Mouse (Mus musculus) kidney, embryonic 15.5 days (tissue): ENCODE data around the gene Gpr89. TPM values are rescaled to one million over a fixed set of nuclear protein-coding genes. Genes with fewer than 3 reads are reported as not detected.

ENCODE experiments used
- ATAC-seq: fragments of 200-750 bp; cut with Nextera tagmentation; replicated peaks from 2 replicates; pipeline ENCODE4 v1.8.0; 2017; ENCODE audit warnings: moderate TSS enrichment; ENCODE audit not compliant: low FRiP score
- H3K27ac ChIP-seq: fragments of 300-500 bp; sonication (generic); 2 replicates; pipeline ENCODE4 v1.5.1; 2015; ENCODE audit warnings: mild to moderate bottlenecking, inconsistent platforms
- H3K27me3 ChIP-seq: fragments of 300-500 bp; sonication (generic); 2 replicates; pipeline ENCODE4 v1.6.1; 2015; ENCODE audit warnings: inconsistent platforms
- H3K36me3 ChIP-seq: fragments of 300-500 bp; sonication (generic); 2 replicates; pipeline ENCODE4 v1.6.1; 2015; ENCODE audit warnings: inconsistent platforms
- H3K4me1 ChIP-seq: fragments of 300-500 bp; sonication (generic); 2 replicates; pipeline ENCODE4 v1.6.1; 2015; ENCODE audit warnings: inconsistent platforms
- H3K4me2 ChIP-seq: fragments of 300-500 bp; sonication (generic); 2 replicates; pipeline ENCODE4 v1.6.1; 2015; ENCODE audit warnings: moderate library complexity, mild to moderate bottlenecking, inconsistent platforms
- H3K4me3 ChIP-seq: fragments of 300-500 bp; sonication (generic); replicated peaks from 2 replicates; pipeline ENCODE4 v1.5.1; 2015; ENCODE audit warnings: mild to moderate bottlenecking, inconsistent platforms
- H3K9ac ChIP-seq: fragments of 300-500 bp; sonication (generic); 2 replicates; pipeline ENCODE4 v1.6.1; 2015; ENCODE audit warnings: mild to moderate bottlenecking, inconsistent platforms
- H3K9me3 ChIP-seq: fragments of 300-500 bp; sonication (generic); replicated peaks from 2 replicates; pipeline ENCODE4 v1.6.1; 2016; ENCODE audit warnings: inconsistent platforms
- WGBS: fragments of 180-500 bp; shearing (Covaris S2); methylation state at CpG from one replicate; pipeline ENCODE4 v1.1.7; 2015; ENCODE audit warnings: mixed read lengths; 5-methylcytosine and 5-hydroxymethylcytosine counted together
- polyA plus RNA-seq: library from polyadenylated mRNA; unstranded; fragments of >200 nt; fragmentation: Nextera tagmentation; extraction: Ambion mirVana; gene quantifications from 2 replicates; pipeline ENCODE4 v1.2.1, GENCODE M21; 2015

Gene Gpr89
- polyA plus RNA-seq, 1 experiment from 2014 or later = 44.0 TPM

DNA sequence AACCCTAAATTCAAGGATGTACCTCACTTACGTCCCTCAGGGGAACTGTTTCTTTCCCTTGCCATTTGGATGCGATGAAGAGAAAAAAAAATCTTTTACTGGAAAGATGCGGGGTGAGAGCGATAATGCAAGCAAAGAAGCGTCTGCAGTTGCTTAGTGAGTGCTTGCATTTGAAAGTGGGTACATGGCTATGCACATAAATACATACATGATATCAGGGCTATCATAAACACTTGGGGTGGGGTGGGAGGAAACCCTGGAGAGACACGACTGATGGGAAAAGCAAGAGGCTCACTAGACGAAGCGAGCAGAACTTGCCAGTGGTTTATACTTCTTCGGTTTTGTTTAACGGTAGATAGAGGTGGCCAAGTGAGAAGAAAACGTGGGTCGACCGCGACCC lies 753 bp downstream of the Gpr89 start, which contains the start of gene Gja5:
Gene Gja5 (plus strand): TSS at position 301 of the 400 bp plus-strand sequence.
- Histone ChIP-seq H3K4me2 (peak within 1 kb of the TSS; percentile 88), H3K4me1 (peaks cover 13% of the 10 kb centered on the region), H3K27ac (0 out of 2 replicates have a peak within 1 kb of the TSS, but pooled peaks have one; percentile 38), H3K9ac (peak within 1 kb of the TSS; percentile 83), H3K27me3 (peaks cover 18% of the 10 kb centered on the region), H3K9me3 (no peaks in the 10 kb centered on the region), H3K36me3 (no peaks in the 10 kb centered on the region), H3K4me3 (peak within 1 kb of the TSS; percentile 94)
- no peak for ATAC-seq
- 15% methylated on average over 14 of the region's 14 CpGs for WGBS

DNA sequence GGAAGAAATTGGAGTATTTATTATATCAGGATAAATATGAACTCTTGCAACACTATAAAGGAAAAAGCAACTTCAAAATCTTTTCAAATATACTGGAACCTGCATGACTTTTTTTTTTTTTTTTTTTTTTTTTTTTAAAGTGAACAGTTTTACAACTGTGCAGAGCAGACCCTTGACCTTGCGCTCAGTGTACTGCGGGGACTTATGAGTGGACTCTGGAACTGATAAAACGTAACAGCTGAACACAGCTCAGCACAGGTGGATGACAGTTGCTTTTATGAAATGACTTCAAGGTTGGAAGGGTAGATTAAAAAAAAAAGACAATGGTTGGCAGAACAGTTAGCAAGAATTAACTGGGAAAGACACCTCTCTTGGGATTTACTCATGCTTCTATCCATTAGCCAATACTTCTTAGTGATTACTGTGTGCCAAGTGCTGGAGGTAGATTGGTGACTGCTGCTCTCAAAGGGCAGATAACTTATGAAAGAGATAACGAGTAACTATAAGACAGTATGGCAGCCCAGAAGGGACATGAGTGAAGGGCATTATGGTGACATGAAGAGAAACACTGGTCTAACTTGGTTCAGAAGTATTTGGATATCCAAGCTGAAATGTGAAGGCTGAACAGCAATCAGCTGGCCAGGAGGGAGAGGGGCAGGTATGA lies 2.7 kb downstream of the Gpr89 start:
- H3K36me3 ChIP-seq = peaks cover 9% of the 10 kb centered on the region
- no peaks in the 10 kb centered on the region for H3K9me3 ChIP-seq
- no peak overlapping the region for H3K4me3 ChIP-seq
- H3K27me3 ChIP-seq = peaks cover 10% of the 10 kb centered on the region
- no peak overlapping the region for H3K27ac ChIP-seq
- no peak for ATAC-seq
- WGBS = 81% methylated on average over 4 of the region's 4 CpGs
- H3K4me2 ChIP-seq = no peak overlapping the region
- peaks cover 13% of the 10 kb centered on the region for H3K4me1 ChIP-seq
- H3K9ac ChIP-seq = no peak overlapping the region

DNA sequence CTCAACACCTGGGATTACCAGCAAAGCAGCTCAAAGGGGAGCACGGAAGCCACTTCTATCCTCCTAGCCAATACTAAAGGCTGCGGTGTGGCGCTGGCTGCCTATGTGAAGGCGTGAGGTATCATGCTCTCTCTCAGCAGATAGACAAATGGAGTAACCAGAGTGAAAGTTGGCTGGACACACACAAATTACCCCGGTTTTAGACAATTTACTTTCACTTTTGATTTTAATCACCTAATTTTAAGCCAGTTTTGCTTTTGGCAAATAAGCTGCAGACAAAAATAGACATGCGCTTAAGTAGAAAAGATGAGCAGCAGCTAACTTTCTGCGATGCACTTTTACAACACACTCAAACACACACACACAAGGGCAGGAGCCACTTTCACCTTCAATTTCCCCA lies 21.5 kb downstream of the Gpr89 start:
- no peak overlapping the region for H3K4me2 ChIP-seq
- no peaks in the 10 kb centered on the region for H3K27me3 ChIP-seq
- WGBS = 92% methylated on average over 7 of the region's 7 CpGs
- H3K4me1 ChIP-seq = no peaks in the 10 kb centered on the region
- no peaks in the 10 kb centered on the region for H3K9me3 ChIP-seq
- no peak overlapping the region for H3K9ac ChIP-seq
- H3K27ac ChIP-seq = no peak overlapping the region
- no peak for ATAC-seq
- H3K4me3 ChIP-seq = no peak overlapping the region
- peaks cover 59% of the 10 kb centered on the region for H3K36me3 ChIP-seq

DNA sequence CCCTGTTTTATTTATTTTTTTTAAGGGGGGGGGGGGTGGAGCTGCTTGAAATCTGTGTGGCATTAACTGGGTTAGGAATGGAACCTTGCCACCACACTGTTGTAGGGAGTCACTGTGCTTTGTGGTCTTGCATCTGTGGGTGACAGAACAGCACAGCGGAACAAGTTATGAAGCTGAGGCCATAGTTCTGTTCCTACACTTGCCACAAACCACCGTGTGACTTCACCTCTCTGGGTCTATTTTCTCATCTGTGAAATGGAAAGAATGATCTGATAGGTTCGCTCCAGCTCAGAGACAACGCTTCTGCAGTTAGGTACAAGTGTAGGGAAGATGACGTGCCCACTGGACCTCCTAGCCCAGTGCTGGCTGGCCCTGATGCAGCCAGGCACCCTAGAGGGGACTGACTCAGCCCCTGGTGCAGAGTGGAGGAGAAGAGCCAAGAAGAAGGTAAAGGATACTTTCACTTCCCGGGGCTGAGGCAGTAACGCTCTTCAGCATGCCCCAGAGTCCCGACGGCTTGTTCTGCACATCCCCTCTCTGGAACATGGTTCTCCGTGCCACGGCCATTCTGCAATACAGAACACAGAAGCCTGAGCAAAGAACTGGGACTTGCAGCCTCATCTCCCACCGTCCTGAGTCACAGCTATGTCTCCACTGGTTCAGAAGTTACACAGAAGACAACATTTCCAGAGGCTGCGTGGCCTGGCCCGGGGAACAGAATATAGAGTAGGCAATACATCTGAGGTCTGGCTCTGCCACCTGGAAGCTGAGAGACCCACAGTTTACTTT lies 22.9 kb downstream of the Gpr89 start:
- 92% methylated on average over 14 of the region's 14 CpGs for WGBS

DNA sequence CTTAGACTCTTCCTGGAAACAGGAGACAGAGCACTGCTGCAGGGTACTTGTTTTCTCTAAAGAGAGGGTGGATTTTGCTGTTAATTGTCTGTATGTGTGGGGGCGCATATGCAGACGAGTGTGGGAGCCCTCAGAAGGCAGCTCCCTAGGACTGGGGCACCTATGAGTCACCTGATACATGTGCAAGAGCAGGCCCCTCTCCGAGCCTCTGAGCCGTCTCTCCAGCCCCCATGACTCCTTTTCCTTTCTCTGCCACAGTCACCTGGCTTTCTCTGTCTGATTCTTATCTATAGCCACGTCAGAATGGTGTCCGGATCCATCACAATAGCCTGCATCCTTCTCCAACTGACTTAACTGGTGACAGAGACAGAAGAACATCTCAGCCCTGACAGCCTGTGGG lies 23.6 kb downstream of the Gpr89 start:
- H3K4me2 ChIP-seq = no peak overlapping the region
- H3K36me3 ChIP-seq = peaks cover 54% of the 10 kb centered on the region
- WGBS = 57% methylated on average over 6 of the region's 6 CpGs
- H3K27me3 ChIP-seq = no peaks in the 10 kb centered on the region
- no peak overlapping the region for H3K9ac ChIP-seq
- no peak overlapping the region for H3K4me3 ChIP-seq
- no peak overlapping the region for H3K27ac ChIP-seq
- H3K9me3 ChIP-seq = no peaks in the 10 kb centered on the region
- H3K4me1 ChIP-seq = no peaks in the 10 kb centered on the region
- ATAC-seq = no peak

More for the DNA sequence above, 22.9 kb downstream of the Gpr89 start:
- Histone ChIP-seq H3K27me3 (no peaks in the 10 kb centered on the region), H3K36me3 (peaks cover 56% of the 10 kb centered on the region), H3K9ac (no peak overlapping the region), H3K9me3 (no peaks in the 10 kb centered on the region), H3K4me1 (no peaks in the 10 kb centered on the region), H3K4me3 (no peak overlapping the region), H3K27ac (no peak overlapping the region), H3K4me2 (no peak overlapping the region)
- no peak for ATAC-seq

DNA sequence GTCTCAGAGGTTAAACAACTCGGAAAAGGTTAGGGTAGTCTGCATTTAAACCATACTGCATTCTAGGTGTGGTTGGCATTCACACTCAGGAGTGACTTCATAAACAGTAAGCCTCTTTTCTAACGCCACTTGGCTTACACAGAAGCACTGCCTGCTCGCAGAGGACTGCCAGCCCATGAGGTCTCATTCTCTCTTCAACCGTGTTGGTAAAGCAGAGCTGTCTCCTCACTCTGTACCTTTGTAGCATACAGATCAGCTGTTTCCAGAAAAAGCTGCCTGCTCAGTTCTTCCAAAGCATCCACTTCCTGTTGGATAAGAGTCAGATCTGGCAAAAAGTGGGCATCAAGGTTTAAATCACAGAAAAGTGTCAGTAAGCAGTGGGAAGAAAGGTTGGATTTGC lies 24.8 kb downstream of the Gpr89 start:
- Histone ChIP-seq H3K9ac (no peak overlapping the region), H3K36me3 (peaks cover 51% of the 10 kb centered on the region), H3K27ac (no peak overlapping the region), H3K4me3 (no peak overlapping the region), H3K27me3 (no peaks in the 10 kb centered on the region), H3K4me1 (no peaks in the 10 kb centered on the region), H3K4me2 (no peak overlapping the region), H3K9me3 (no peaks in the 10 kb centered on the region)
- WGBS = 84% methylated on average over 4 of the region's 4 CpGs
- no peak for ATAC-seq

DNA sequence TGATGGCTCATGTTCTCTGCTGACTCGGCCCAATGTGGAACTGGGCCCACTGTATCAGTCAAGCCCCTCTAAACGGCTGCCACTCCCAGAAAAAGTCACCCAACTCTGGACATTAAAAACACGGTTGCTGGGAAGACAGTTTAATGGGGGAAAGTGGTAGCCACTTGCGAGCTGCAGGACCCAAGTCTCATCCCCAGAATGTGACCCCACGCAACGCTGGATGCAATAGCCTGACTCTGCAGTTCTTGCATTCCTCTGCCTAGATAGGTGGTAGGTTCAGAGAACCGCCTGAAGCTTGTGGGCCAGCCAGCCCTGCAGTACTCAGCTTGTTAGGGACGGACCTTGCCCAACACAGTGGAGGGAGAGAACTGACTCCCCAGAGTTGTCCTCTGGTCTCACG lies 25.6 kb downstream of the Gpr89 start:
- no peaks in the 10 kb centered on the region for H3K27me3 ChIP-seq
- H3K9me3 ChIP-seq = no peaks in the 10 kb centered on the region
- 85% methylated on average over 9 of the region's 9 CpGs for WGBS
- no peaks in the 10 kb centered on the region for H3K4me1 ChIP-seq
- no peak overlapping the region for H3K9ac ChIP-seq
- no peak overlapping the region for H3K27ac ChIP-seq
- ATAC-seq = no peak
- H3K4me3 ChIP-seq = no peak overlapping the region
- peaks cover 56% of the 10 kb centered on the region for H3K36me3 ChIP-seq
- H3K4me2 ChIP-seq = no peak overlapping the region

DNA sequence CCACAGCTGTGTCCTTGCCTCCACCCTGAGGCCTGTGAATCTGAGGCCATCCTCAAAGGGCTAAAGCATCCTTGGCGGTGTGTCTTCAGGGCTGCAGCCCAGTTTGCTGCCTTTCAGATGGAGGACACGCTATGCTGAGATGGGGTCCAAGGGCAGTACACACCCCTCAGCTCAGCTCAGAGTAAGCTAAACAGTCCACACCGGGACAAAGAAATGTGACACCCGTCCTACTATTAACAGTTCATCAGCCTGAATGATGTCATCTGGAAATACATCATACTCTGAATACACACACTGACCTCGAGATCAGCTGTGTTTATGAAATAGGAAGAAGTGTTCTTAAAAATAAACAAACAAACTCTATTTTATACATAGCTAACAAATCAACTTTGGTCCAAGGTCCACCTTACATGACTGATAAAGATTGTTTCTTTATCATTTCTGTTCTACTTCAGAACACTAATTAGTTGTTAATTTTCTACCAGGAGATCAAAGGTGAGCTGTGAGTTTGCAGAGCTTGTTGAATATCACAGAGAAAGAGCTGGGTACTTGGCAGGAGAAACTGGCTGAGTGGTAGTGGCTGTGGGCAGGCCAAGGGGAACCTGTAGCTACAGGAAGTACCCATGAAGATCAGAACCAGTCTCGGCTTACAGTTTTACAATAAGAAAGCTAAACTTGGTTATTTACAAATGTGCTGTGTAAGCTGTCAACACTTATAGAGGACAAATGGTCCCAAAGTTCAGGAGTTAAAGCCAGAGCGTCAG lies 30.2 kb downstream of the Gpr89 start:
- H3K36me3 ChIP-seq = peaks cover 71% of the 10 kb centered on the region

DNA sequence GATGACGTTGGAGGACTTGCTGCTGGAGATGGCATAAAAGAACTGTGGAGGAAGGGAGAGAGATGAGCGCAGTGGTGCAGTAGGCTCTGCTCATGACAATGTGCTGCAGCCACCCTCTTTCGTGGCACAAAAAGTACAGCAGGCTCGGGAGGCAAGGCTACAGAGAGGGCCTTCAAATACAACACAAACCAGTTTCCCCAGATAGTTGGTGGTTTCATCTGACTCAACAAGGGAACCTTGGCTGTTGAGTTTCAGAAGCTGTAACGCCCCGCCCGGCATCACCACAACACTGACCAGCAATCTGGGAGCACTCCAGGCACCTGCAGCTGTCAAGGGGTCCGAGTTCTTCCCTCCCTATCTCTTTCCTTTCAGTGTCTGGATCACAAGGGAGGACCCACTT lies 32.6 kb downstream of the Gpr89 start:
- 95% methylated on average over 8 of the region's 8 CpGs for WGBS
- no peak for ATAC-seq
- no peak overlapping the region for H3K27ac ChIP-seq
- H3K4me3 ChIP-seq = no peak overlapping the region
- H3K4me2 ChIP-seq = no peak overlapping the region
- no peaks in the 10 kb centered on the region for H3K9me3 ChIP-seq
- H3K4me1 ChIP-seq = no peaks in the 10 kb centered on the region
- H3K9ac ChIP-seq = no peak overlapping the region
- no peaks in the 10 kb centered on the region for H3K27me3 ChIP-seq
- peaks cover 84% of the 10 kb centered on the region for H3K36me3 ChIP-seq

More for the DNA sequence above, 30.2 kb downstream of the Gpr89 start:
- Histone ChIP-seq H3K4me2 (no peak overlapping the region), H3K4me3 (no peak overlapping the region), H3K9ac (no peak overlapping the region), H3K27me3 (no peaks in the 10 kb centered on the region), H3K27ac (no peak overlapping the region), H3K4me1 (no peaks in the 10 kb centered on the region), H3K9me3 (no peaks in the 10 kb centered on the region)
- 60% methylated on average over 7 of the region's 7 CpGs for WGBS
- peak; percentile 54; the same call in 1 of the 2 replicates for ATAC-seq

DNA sequence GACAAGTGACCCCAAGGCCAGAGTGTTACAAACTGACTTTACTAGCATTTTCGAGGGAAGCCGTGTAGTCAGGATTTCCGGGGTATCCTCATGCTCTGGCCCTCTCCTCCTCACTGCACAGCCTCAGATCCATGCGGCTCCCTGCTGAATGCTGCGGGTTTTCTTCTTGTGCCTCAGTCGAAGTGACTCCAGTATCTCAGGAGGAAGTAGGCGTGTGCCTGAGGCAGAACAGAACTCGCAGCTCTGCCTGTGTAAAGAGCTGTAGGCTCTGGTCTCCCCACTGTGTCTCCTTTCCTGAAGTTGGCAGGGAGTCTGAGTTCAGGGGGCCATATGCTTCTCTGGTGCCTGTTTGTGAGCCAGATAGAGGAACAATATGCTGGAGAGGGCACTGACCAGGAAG lies 34.1 kb downstream of the Gpr89 start:
- Histone ChIP-seq H3K36me3 (peaks cover 78% of the 10 kb centered on the region), H3K4me1 (no peaks in the 10 kb centered on the region), H3K4me3 (no peak overlapping the region), H3K27me3 (no peaks in the 10 kb centered on the region), H3K4me2 (no peak overlapping the region), H3K9ac (no peak overlapping the region), H3K9me3 (no peaks in the 10 kb centered on the region), H3K27ac (no peak overlapping the region)
- 87% methylated on average over 8 of the region's 8 CpGs for WGBS
- no peak for ATAC-seq

DNA sequence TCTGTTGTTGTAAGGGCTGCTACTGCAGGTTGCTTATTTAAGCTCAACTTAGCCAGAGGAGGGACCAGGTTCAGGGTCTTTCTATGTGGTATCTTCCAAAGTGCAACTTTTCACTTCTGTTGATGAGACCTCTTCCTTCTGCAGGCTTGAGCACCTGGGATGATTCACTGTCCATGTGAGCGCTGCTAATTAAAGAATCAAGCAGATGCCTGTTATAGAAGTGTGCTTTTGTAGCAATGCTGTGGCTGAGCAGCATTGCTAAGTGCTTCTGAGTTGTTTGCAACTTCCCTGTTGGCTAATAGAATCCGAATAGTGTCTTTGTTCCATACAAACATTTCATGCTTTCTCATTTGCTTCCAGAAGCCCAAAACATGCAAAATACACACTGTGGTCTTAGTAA lies 34.9 kb downstream of the Gpr89 start:
- H3K27me3 ChIP-seq = no peaks in the 10 kb centered on the region
- H3K9ac ChIP-seq = no peak overlapping the region
- no peak overlapping the region for H3K4me3 ChIP-seq
- no peaks in the 10 kb centered on the region for H3K4me1 ChIP-seq
- H3K27ac ChIP-seq = no peak overlapping the region
- ATAC-seq = no peak
- H3K36me3 ChIP-seq = peaks cover 74% of the 10 kb centered on the region
- H3K4me2 ChIP-seq = no peak overlapping the region
- H3K9me3 ChIP-seq = no peaks in the 10 kb centered on the region
- 91% methylated on average over 2 of the region's 2 CpGs for WGBS

DNA sequence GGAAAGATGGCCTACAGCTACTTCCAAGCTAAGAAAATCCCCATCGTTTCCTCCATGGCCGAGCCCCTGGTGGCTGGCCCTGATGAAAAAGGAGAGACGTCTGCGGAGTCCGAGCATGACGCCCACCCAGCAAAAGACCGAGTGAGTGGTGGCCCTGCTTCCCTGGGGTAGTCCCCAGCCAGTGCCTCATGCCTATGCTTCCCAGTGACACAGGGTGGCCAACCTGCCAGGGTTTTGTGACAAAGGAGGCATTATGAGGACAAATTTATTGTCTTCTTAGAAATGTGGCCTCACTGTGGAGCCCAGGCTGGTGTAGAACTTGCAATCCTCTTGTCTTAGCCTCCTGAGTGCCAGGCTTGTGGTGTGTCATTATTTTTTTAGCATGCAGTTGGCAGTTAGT lies 36.1 kb downstream of the Gpr89 start:
- Histone ChIP-seq H3K27ac (no peak overlapping the region), H3K36me3 (peaks cover 63% of the 10 kb centered on the region), H3K9ac (no peak overlapping the region), H3K9me3 (no peaks in the 10 kb centered on the region), H3K4me3 (no peak overlapping the region), H3K27me3 (no peaks in the 10 kb centered on the region), H3K4me1 (no peaks in the 10 kb centered on the region), H3K4me2 (no peak overlapping the region)
- 89% methylated on average over 7 of the region's 7 CpGs for WGBS
- ATAC-seq = no peak
